ENCODE assay signal across 23 mouse cellular contexts in genomic region chr3:63350704-63351103, GRCm38 (mm10).
"Had no signal": no experiment of that assay in that cellular context is flagged by ENCODE, and none has a peak within 500 bp of the region (broad histone marks: within the 10 kb centered on the region; RNA-seq: fewer than 3 reads in every experiment).

No protein-coding gene starts in this region.

- H3K4me3 ChIP-seq: limb, embryonic 12.5 days; limb, embryonic 15.5 days; liver, embryonic 15.5 days; lung, embryonic 15.5 days; megakaryocyte, embryonic 14.5 days; midbrain, embryonic 10.5 days; neural tube, embryonic 12.5 days; neural tube, embryonic 15.5 days had no signal

- H3K27ac ChIP-seq: limb, embryonic 15.5 days; liver, embryonic 15.5 days; lung, embryonic 15.5 days; midbrain, embryonic 10.5 days; neural tube, embryonic 12.5 days; neural tube, embryonic 15.5 days had no signal

- H3K9me3 ChIP-seq: limb, embryonic 12.5 days; limb, embryonic 15.5 days; liver, embryonic 15.5 days; lung, embryonic 15.5 days; midbrain, embryonic 10.5 days; neural tube, embryonic 12.5 days; neural tube, embryonic 15.5 days had no signal

- H3K4me2 ChIP-seq: limb, embryonic 12.5 days; limb, embryonic 15.5 days; liver, embryonic 11.5 days; liver, embryonic 15.5 days; lung, embryonic 15.5 days; neural tube, embryonic 12.5 days; neural tube, embryonic 15.5 days had no signal

- H3K9ac ChIP-seq: limb, embryonic 12.5 days; limb, embryonic 15.5 days; liver, embryonic 15.5 days; lung, embryonic 15.5 days; neural tube, embryonic 12.5 days; neural tube, embryonic 15.5 days had no signal

- H3K4me1 ChIP-seq: limb, embryonic 12.5 days; liver, embryonic 15.5 days; lung, embryonic 15.5 days; megakaryocyte, embryonic 14.5 days; midbrain, embryonic 10.5 days; neural tube, embryonic 12.5 days; neural tube, embryonic 15.5 days had no signal

- DNase-seq: kidney, adult 8-10 months; kidney, postnatal 10 days; kidney, postnatal 36 days; left cerebral cortex, postnatal 4 days; lung, adult 18-20 months; lung, postnatal 10 days; lung, postnatal 36 days; midbrain, embryonic 14.5 days; right cerebral cortex, adult 18-20 months; right cerebral cortex, postnatal 14 days; right cerebral cortex, postnatal 4 days; spleen, adult 18-20 months; thymus, adult 18-20 months; thymus, postnatal 36 days had no signal

- H3K36me3 ChIP-seq: liver, embryonic 15.5 days; lung, embryonic 15.5 days; midbrain, embryonic 10.5 days; neural tube, embryonic 12.5 days; neural tube, embryonic 15.5 days had no signal

- H3K27me3 ChIP-seq: limb, embryonic 12.5 days; limb, embryonic 15.5 days; liver, embryonic 15.5 days; lung, embryonic 15.5 days; megakaryocyte, embryonic 14.5 days; neural tube, embryonic 12.5 days; neural tube, embryonic 15.5 days had no signal
